Mouse (Mus musculus) liver, adult (tissue): ENCODE measurements at regions not wholly inside any gene's neighbourhood (a gene's known extent, or its start where the extent isn't known, plus 50 kb on each side); places are given as distances from the start of the nearest gene placed in this dataset.

ENCODE experiments used
- GATA4 ChIP-seq: IDR thresholded peaks from 2 replicates; pipeline ENCODE4 v1.6.1; 2014; ENCODE audit warnings: mild to moderate bottlenecking, low read length; ENCODE audit not compliant: insufficient replicate concordance

DNA sequence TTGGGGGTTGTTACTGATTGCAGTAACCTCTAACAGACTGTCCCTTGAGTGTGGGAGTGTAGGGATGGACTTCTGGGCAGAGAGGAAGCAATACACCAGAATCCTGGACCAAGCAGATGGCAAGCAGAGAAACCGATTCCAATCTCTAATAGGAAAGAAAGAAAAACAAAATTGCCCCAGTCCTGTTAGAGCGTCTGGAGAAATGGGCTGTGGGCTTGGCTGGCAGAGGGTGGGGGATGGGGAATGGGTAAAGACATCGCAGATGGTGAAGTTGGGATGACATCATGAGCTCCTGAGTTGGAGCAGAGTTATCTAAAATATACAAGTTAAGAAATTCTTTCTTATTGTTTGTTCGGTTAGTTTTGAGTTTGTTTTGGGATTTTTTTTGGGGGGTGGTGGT, 260.5 kb downstream of the Ptpru start:
- TF ChIP-seq GATA4 = no peak

DNA sequence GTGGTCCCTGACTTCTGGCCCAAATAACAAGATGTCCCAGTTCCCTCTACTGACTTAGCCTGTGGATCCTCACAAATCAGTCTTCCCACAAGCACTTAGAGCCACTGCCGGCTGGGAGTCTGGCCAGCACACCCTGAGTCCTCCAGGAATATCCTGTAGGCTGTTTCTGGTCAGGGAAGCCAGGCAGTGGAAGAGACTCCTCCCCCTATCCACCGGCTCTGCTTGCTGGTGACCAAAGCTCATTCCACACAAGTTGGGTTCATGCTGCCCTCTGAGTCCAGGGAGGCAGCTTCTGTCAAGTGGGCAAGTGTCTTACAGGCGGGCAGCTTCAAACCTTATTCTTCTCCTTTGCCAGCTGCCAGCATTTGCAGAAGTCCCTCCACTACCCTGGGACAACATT, 252.1 kb downstream of the Ptpru start:
- TF ChIP-seq GATA4 = no peak

DNA sequence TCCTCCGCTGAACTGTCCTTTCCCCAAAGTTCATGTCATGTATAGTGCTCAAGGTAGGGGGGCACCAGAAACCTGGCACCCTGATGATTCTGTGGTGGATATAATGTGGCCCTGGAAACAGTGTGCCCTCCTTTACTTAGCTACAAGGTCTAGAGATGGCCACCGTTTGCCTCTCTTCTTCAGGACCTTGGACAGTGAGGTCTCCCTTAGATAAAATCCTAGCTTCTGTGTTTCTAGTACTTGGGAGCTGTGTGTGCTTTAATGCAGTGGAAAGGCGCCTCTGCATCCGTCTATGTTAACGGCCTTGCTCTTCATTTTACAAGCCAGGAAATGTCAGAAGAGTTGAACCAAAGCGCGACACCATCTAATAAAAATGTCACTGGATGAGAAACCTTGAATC, 250.6 kb downstream of the Ptpru start:
- no peak for TF ChIP-seq GATA4

DNA sequence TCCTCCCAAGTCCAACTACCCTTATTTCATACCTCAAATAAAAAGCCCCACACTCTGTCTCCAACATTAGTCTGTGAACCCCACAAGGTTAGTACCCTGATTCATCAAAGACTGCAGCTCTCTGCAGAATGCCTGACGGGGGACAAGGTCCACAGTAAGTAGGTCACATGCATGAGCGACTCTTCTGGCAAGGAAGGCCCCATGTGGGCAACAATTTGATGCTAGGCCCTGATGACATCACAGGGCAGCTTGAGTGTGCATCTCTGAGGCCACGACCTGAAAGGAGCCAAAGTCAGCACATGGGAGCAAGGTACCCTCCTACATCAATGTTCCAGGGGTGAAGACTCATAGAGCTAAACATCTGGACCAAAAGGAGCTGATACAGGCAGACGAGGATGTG, 248.0 kb downstream of the Ptpru start:
- no peak for TF ChIP-seq GATA4

DNA sequence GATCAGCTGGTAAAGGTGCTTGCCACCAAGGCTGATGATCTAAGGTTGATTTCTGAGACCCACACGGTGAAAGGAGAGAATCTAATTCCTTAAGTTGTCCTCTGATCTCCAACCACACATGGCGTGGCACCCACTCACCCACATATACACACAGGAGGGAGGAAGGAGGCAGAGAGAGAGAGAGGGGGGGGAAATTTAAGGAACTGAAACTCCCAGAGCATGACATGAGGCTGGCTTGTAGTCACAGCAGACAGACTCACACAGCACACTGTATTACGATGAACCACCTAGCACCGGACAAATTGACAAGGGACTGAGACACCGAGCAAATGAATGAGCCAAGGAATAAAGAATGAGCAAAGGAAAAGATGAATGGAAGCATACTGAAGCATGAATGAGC, 246.6 kb downstream of the Ptpru start:
- no peak for TF ChIP-seq GATA4

DNA sequence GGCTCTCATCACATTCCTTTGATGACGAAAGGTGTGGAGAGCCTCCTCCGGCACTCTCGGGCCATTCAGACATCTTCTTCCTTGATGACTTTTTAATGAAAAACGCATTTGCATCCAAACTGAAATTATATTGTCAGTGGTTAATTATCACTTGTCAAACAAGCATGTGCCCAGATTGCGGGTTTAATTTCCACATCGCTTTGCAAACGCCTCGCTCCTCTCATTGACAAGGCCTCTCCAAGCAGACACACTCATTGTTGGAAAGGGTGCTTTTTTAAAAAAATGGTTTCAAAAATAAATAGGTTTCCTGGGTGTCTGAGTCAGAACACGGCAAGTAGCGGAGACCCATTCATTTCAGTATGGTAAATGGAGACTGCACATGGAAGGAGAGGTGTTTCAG, 240.1 kb downstream of the Ptpru start:
- no peak for TF ChIP-seq GATA4

DNA sequence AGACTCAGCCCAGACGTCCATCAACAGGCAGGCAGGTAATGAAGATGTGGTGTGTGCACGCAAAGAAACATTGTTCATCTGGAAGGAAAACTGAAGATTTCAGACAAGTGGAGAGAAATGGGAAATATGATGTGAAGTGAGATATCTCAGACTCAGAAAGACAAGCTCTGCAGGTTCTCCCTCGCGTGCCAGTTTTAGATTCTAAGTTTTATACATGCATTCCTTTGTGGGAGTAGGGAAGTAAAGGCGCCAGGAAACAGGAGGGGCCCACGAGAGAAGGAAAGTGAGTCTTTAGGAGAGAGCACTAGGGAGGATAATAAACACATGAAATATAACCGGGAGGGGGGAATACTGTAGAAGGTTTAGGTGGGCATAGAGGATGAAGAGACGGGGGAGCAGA, 223.7 kb downstream of the Ptpru start:
- TF ChIP-seq GATA4 = no peak

DNA sequence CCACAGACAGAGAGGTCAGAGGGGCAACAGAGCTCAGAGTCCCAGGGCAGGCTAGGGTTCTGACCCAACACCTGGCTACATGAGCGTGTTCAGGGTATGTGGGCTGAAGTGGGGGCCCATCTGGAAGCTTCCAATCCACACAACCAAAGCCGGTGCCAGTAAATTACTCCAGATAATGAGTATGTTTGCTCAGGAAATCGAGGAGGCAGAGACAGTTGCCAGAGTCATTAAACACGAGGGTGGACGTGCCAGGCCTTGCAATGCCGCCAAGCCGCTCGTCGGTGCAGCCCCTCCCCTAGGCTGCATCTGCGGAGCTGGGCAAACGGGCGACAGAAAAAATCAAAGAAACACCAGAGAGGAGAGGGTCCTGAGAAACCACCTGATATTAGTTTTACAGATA, 222.5 kb downstream of the Ptpru start:
- TF ChIP-seq GATA4 = no peak

DNA sequence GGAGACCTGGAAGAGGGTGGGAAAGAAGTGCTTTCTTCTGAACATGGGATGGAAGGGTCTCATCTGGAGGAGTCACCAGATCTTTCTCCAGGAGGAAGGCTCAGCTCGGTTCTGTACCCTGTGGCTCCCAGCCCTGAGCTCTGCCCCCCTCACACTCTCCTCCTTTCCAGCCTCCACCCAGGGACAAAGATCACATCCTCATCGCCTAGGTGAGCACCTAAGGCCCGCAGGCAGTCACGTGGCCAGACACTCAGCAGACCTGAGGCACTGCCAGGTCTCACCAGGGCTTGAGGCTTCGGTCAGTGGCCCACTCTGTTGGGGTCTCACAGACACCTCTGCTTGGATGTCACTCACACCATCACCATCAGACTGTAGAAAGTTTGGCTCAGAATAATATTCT, 200.0 kb downstream of the Ptpru start:
- no peak for TF ChIP-seq GATA4

DNA sequence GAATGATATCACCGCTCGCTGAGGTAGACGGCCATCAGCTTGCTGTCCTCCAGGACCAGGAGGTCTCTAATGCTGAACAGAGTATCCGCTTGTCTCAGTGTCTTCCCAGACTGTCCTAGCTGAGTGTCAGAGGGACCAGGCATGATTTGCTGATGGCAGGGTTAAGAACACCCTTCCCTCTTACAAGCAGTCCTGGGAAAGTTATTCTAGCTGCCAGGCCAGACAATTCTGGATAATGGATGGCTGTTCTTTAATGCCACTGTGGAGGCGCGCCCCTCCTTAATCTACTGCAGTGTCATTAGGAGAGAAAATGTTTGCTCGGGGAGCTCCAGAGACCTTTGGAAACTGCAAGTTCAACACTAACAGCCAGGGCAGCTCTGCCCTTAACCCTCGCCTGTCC, 182.1 kb downstream of the Ptpru start:
- TF ChIP-seq GATA4 = no peak

DNA sequence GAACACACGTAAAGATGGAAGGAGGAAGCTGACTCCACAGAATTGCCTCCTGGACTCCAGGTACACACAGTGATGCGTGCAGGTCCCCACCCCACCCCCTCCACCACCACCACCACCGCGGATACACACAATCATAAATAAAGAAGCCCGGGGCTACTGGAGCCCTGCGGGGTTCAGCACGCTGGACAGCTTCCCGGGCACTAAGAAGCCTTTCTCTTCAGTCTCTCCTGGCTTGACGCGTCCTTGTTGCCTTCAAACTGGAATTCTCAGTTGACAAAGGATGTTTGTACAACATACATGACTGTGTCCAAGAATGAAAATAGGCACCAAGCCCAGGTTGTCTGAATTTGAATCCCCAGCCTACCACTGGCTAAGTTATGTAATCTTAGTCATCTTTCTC, 180.2 kb downstream of the Ptpru start:
- no peak for TF ChIP-seq GATA4

DNA sequence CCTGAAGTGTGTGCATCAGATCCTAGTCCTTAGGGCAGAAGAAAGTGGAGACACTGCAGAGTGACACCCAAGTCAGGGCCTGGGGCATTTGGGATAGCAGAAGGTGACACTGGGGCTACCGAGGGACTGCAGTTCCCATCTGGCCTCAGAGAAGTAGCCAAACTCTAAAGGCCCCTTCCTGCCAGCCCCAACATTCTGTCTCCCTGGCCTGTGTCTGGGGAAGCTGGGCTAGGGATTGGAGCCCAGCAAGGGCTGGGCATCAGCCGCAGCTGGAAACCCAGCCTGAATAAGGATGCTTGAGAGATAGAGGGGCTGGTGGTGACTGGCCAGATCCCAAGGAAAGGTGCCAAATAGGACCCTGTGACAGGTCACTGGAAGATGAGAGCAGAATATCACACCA, 177.2 kb downstream of the Ptpru start:
- no peak for TF ChIP-seq GATA4

DNA sequence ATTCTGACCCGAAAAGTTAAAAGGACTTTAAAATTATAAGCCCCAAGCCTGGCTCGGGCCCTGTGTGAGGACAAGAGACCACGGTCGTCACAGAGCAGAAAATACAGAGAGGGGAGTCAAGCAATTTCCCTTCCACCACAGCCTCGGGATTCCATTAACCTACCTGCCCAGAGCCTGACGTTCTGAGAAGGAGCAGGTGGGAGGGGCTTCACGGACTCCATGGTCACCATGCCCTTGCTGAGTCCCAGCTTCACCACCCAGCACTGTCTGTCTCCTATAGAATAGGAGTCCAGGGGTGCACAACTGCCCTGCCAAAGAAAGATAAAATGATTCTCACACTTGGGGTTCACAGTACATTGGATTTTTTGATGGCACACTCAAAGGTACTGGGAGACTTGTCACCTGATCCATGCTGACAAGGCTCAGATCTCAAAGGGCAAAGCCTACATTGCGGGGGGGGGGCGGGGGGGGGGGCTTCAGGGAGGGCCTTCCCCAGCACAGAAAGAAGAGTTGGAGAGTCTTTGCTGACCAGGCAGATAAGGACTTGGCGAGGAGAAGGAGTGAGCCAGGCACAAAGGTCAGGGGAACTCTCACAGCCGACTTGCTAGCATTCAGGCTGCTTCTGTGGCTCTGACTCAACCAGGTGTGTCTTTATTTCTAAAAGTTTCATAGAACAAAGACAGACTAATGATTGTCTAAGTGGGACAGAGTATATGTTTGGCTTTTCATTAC, 166.1 kb downstream of the Ptpru start:
- TF ChIP-seq GATA4 = no peak

DNA sequence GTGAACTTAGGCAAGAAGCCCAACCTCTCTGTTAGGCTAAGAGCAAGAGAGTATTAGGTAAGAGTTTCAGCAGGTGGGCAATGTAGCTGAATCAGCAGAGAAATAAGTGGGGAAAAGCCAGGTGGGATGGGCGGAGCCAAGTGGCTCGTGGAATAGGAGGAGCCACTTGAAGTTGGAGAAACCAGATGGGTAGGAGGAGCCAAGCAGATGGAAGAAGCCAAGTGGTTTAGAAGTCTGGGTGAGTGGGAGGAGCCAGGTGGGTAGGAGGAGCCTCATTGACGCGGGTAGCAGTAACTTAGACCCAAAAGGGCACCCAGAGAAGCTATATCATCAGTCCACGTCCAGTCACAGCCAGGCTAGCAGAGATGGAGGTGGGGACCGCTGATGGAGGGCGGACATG, 160.1 kb downstream of the Ptpru start:
- TF ChIP-seq GATA4 = no peak

DNA sequence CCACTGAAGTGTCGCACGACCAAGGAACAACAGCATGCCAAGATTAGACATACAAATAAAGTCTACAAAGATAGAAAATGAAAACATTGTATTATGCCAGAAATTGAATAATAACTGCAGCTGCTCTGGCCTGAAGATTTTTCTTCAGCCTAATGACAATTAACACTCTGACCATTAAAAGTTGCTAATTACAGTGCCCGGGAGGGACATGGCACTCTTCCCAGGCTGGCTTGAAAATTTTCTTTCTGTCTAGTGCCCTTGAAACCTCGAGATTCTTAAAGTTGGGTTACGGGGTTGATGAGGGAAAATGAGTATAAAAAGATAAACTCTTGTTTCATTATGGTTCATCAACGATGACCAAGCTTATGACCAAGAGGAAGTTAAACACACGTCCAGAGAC, 154.9 kb downstream of the Ptpru start:
- TF ChIP-seq GATA4 = no peak

DNA sequence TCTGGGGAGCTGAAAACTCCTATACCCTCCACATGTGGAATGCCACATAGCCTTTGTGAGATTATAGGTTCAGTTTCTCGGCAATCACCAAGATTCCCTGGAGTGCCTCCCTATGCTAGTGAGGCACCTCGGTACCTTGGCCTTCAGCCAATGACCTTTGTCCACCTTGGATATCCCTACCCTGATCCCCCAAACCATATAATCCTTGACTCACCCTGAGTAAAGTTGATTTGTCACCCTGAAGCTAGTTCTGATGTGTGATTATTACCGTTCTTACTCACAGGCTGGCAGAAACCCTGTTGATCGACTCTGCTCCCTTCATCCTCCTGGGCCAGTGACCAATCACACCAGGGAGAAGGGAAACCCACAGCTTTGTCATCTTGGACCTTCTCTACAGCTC, 152.5 kb downstream of the Ptpru start:
- TF ChIP-seq GATA4 = no peak

DNA sequence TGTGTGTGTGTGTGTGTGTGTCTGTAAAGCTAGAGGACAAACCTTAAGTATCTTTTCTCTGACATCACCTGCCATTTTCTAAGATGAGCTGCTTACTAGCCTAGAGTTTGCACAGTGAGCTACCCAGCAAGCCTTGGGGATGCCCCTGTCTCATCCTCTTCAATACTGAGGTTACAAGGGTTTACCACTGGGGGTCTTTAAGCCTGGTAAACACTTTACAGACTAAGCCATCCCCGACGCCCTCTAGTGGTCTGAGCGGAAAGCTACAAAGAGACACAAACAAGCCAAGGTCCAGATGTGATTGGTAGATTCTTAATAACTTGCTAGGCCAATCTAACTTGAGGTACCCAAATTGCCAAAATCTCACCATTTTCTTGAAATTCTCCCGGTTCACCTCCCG, 143.9 kb downstream of the Ptpru start:
- TF ChIP-seq GATA4 = no peak

DNA sequence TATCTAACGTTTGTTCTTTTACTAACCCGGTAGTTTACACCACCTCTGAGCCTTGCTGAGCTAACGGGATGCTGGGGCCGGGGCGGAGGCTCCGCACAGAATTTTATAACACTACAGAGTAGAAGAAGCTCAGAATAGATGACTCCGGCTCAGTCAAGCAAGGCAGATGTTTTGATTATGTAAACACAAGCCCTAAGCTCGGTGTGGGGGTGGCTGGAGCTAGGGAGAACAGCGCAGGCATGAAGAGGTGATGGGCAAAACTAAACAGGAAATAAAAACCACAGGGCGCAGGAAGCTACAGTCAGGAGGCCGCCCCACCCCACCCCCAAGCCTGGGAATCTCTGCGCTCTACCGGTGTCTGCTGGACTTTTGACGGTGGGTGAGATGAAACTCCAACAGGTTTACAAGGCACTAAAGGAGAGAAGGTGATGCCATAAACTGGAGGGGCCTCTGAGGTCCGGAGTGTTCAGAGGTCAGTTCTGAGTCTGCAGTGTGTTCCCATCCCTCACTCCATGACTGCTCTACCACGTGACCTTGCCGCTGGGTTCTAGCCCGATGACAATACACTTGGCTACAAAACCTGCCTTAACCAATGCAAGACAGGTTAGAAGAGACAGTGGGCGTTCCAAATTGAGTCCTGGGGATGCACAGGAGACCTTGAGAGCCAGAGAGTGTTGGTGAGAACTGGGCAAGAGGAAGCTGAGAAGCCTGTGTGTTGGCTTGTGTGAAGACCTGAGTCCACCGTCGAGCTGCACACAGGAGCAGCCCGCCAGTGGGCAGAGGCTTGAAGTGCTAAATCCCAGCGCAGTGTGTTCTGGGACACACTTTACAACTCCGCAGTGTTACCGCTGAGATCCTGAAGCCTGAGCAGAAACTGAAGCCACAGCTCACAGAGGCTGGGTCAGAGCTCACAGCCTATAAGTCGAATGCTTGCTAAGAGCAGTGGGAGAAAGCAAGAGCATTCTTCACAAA, 141.9 kb downstream of the Ptpru start:
- TF ChIP-seq GATA4 = no peak
